Mouse (Mus musculus): Measurements from ENCODE around the gene Nprl3. TPM values are rescaled to one million over a fixed set of nuclear protein-coding genes. Genes with fewer than 3 reads are reported as not detected.

Nprl3 gene
- polyA plus RNA-seq (2014; fragmentation: Nextera tagmentation; extraction: Ambion mirVana), result 28.0 and 29.5 TPM in 2 replicates

GRCm38 (mm10) chr11:32267188-32267884 lies at the start of gene Nprl3:
Gene Nprl3 (minus strand): TSS chr11:32267707.
- DNase-seq (ENCODE audit: low spot score) (peak; percentile 94), ATAC-seq (replicated peaks; ENCODE audit: low FRiP score, low TSS enrichment, low read depth) (peak; percentile 99)
- H3K4me1 ChIP-seq (replicated peaks; ENCODE audit: control insufficient read depth, insufficient read depth, low read length), result 0 out of 2 replicates have a peak, but pooled peaks cover 11% of the 10 kb centered on the region
- H3K36me3 ChIP-seq (ENCODE audit: control insufficient read depth, insufficient read depth, low read length), result no peaks in the 10 kb centered on the region
- under 1% methylated on average over 54 of the region's 54 CpGs for WGBS
- peak within 1 kb of the TSS; percentile 80 for H3K4me2 ChIP-seq (ENCODE audit: low read length)
- H3K9ac ChIP-seq (ENCODE audit: low read length), result peak within 1 kb of the TSS; percentile 95
- peak within 1 kb of the TSS; percentile 89 for H3K4me3 ChIP-seq (ENCODE audit: low read depth, low read length)
- peaks cover 5% of the 10 kb centered on the region; the same call in 1 of the 2 replicates for H3K27me3 ChIP-seq (replicated peaks; ENCODE audit: control insufficient read depth, insufficient read depth, low read length)
- no peaks in the 10 kb centered on the region for H3K9me3 ChIP-seq (ENCODE audit: control insufficient read depth, low read length)
- peak within 1 kb of the TSS; percentile 92 for H3K27ac ChIP-seq (ENCODE audit: low read depth)

- no peak for ATAC-seq (replicated peaks; ENCODE audit: low FRiP score, low TSS enrichment, low read depth)
Observed at GRCm38 (mm10) chr11:32316009-32316408, 48.5 kb upstream of the Nprl3 start.

DNA sequence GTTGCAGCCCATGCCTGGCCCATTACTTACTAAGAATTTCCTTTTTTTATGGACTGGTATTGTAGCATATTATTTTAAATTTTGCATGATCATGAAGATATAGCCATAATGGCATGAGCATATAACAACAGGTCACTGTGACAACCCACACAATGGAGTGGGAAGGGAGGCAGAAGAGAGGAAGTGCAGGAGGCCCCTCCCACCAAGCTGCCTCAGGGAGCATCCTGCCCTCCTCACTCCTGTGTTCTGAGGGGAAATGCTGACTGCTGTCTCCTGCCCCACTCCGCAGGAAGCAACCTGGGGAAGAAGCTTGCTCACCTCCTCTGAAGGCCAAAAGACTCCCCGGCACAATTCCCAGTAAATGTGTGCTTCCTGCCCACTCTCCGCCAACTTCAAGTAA lies 42.4 kb upstream of the Nprl3 start:
- DNase-seq (ENCODE audit: low spot score), result no peak
- H3K36me3 ChIP-seq (ENCODE audit: control insufficient read depth, insufficient read depth, low read length), result no peaks in the 10 kb centered on the region
- H3K9ac ChIP-seq (ENCODE audit: low read length), result no peak overlapping the region
- no peak overlapping the region for H3K27ac ChIP-seq (ENCODE audit: low read depth)
- H3K27me3 ChIP-seq (replicated peaks; ENCODE audit: control insufficient read depth, insufficient read depth, low read length), result no peaks in the 10 kb centered on the region
- H3K9me3 ChIP-seq (ENCODE audit: control insufficient read depth, low read length), result no peaks in the 10 kb centered on the region
- WGBS, result 72% methylated on average over 3 of the region's 3 CpGs
- no peaks in the 10 kb centered on the region for H3K4me1 ChIP-seq (replicated peaks; ENCODE audit: control insufficient read depth, insufficient read depth, low read length)
- no peak overlapping the region for H3K4me3 ChIP-seq (ENCODE audit: low read depth, low read length)
- H3K4me2 ChIP-seq (ENCODE audit: low read length), result no peak overlapping the region
- ATAC-seq (replicated peaks; ENCODE audit: low FRiP score, low TSS enrichment, low read depth), result no peak

More at GRCm38 (mm10) chr11:32316009-32316408, 48.5 kb upstream of the Nprl3 start:
- no peak overlapping the region for H3K27ac ChIP-seq (ENCODE audit: low read depth)
- no peaks in the 10 kb centered on the region for H3K9me3 ChIP-seq (ENCODE audit: control insufficient read depth, low read length)
- H3K36me3 ChIP-seq (ENCODE audit: control insufficient read depth, insufficient read depth, low read length), result no peaks in the 10 kb centered on the region
- H3K4me3 ChIP-seq (ENCODE audit: low read depth, low read length), result no peak overlapping the region
- no peaks in the 10 kb centered on the region for H3K27me3 ChIP-seq (replicated peaks; ENCODE audit: control insufficient read depth, insufficient read depth, low read length)
- H3K9ac ChIP-seq (ENCODE audit: low read length), result no peak overlapping the region
- DNase-seq (ENCODE audit: low spot score), result no peak
- no peak overlapping the region for H3K4me2 ChIP-seq (ENCODE audit: low read length)
- H3K4me1 ChIP-seq (replicated peaks; ENCODE audit: control insufficient read depth, insufficient read depth, low read length), result no peaks in the 10 kb centered on the region
- 81% methylated on average over 3 of the region's 3 CpGs for WGBS

GRCm38 (mm10) chr11:32309446-32309845 lies 41.9 kb upstream of the Nprl3 start:
- Histone ChIP-seq H3K4me3 (ENCODE audit: low read depth, low read length) (no peak overlapping the region), H3K9me3 (ENCODE audit: control insufficient read depth, low read length) (no peaks in the 10 kb centered on the region), H3K36me3 (ENCODE audit: control insufficient read depth, insufficient read depth, low read length) (no peaks in the 10 kb centered on the region), H3K4me2 (ENCODE audit: low read length) (no peak overlapping the region), H3K4me1 (replicated peaks; ENCODE audit: control insufficient read depth, insufficient read depth, low read length) (no peaks in the 10 kb centered on the region), H3K9ac (ENCODE audit: low read length) (no peak overlapping the region), H3K27me3 (replicated peaks; ENCODE audit: control insufficient read depth, insufficient read depth, low read length) (no peaks in the 10 kb centered on the region), H3K27ac (ENCODE audit: low read depth) (no peak overlapping the region)
- 72% methylated on average over 4 of the region's 4 CpGs for WGBS
- ATAC-seq (replicated peaks; ENCODE audit: low FRiP score, low TSS enrichment, low read depth) (no peak), DNase-seq (ENCODE audit: low spot score) (no peak)

DNA sequence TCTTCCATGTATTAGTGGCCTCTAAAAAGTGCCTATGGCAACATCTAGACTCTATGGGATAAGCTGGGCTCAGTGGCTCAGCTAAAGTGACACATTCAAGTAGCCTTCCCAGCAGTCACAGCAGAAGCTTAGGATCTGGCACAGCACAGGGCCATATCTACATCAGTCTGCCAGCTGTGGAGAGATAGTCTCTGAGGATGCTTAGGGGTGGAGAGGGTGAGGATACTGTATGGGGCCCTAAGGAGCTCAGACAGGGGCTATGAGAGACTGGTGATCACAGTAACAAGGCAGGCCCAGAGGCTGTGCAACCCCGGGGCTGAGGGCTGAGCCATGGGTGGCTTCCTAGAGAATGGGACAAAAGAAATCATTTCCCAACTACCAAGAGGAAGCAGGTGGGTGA lies 39.5 kb upstream of the Nprl3 start:
- Histone ChIP-seq H3K9ac (ENCODE audit: low read length) (no peak overlapping the region), H3K27me3 (replicated peaks; ENCODE audit: control insufficient read depth, insufficient read depth, low read length) (no peaks in the 10 kb centered on the region), H3K9me3 (ENCODE audit: control insufficient read depth, low read length) (no peaks in the 10 kb centered on the region), H3K4me3 (ENCODE audit: low read depth, low read length) (no peak overlapping the region), H3K4me1 (replicated peaks; ENCODE audit: control insufficient read depth, insufficient read depth, low read length) (no peaks in the 10 kb centered on the region), H3K4me2 (ENCODE audit: low read length) (no peak overlapping the region), H3K27ac (ENCODE audit: low read depth) (no peak overlapping the region), H3K36me3 (ENCODE audit: control insufficient read depth, insufficient read depth, low read length) (no peaks in the 10 kb centered on the region)
- no peak for DNase-seq (ENCODE audit: low spot score)
- WGBS, result 73% methylated on average over 1 of the region's 1 CpGs
- no peak for ATAC-seq (replicated peaks; ENCODE audit: low FRiP score, low TSS enrichment, low read depth)

GRCm38 (mm10) chr11:32303455-32303854 lies 35.9 kb upstream of the Nprl3 start:
- no peak overlapping the region for H3K9ac ChIP-seq (ENCODE audit: low read length)
- H3K27ac ChIP-seq (ENCODE audit: low read depth), result no peak overlapping the region
- H3K4me3 ChIP-seq (ENCODE audit: low read depth, low read length), result no peak overlapping the region
- WGBS, result 80% methylated on average over 1 of the region's 1 CpGs
- no peaks in the 10 kb centered on the region for H3K4me1 ChIP-seq (replicated peaks; ENCODE audit: control insufficient read depth, insufficient read depth, low read length)
- H3K27me3 ChIP-seq (replicated peaks; ENCODE audit: control insufficient read depth, insufficient read depth, low read length), result peaks cover 7% of the 10 kb centered on the region; the same call in 1 of the 2 replicates
- ATAC-seq (replicated peaks; ENCODE audit: low FRiP score, low TSS enrichment, low read depth) (no peak), DNase-seq (ENCODE audit: low spot score) (no peak)
- H3K36me3 ChIP-seq (ENCODE audit: control insufficient read depth, insufficient read depth, low read length), result no peaks in the 10 kb centered on the region
- no peak overlapping the region for H3K4me2 ChIP-seq (ENCODE audit: low read length)
- H3K9me3 ChIP-seq (ENCODE audit: control insufficient read depth, low read length), result no peaks in the 10 kb centered on the region

- Histone ChIP-seq H3K9ac (ENCODE audit: low read length) (no peak overlapping the region), H3K4me3 (ENCODE audit: low read depth, low read length) (no peak overlapping the region), H3K27ac (ENCODE audit: low read depth) (no peak overlapping the region), H3K4me1 (replicated peaks; ENCODE audit: control insufficient read depth, insufficient read depth, low read length) (no peaks in the 10 kb centered on the region), H3K9me3 (ENCODE audit: control insufficient read depth, low read length) (no peaks in the 10 kb centered on the region), H3K27me3 (replicated peaks; ENCODE audit: control insufficient read depth, insufficient read depth, low read length) (peaks cover 7% of the 10 kb centered on the region; the same call in 1 of the 2 replicates), H3K4me2 (ENCODE audit: low read length) (no peak overlapping the region), H3K36me3 (ENCODE audit: control insufficient read depth, insufficient read depth, low read length) (no peaks in the 10 kb centered on the region)
- DNase-seq (ENCODE audit: low spot score) (no peak), ATAC-seq (replicated peaks; ENCODE audit: low FRiP score, low TSS enrichment, low read depth) (no peak)
- WGBS, result 48% methylated on average over 2 of the region's 2 CpGs
Observed at GRCm38 (mm10) chr11:32302824-32303419, 35.4 kb upstream of the Nprl3 start.

DNA sequence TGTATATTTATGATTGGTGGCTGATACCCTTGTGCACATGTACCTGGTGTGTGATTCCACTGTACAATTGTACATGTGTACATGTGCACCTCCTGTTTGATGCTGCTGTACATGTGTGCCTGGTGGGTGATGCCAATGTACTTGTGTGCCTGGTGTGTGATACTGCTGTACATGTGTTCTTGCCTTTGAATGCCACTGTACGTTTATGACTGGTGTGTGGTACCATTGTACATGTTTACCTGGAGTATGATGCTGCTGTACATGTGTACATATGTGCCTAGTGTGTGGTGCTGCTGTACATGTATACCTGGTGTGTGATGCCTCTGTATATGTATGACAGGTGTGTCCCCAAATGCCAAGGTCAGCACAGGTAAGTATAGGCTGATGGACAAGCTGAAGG lies 34.0 kb upstream of the Nprl3 start:
- Histone ChIP-seq H3K36me3 (ENCODE audit: control insufficient read depth, insufficient read depth, low read length) (no peaks in the 10 kb centered on the region), H3K9ac (ENCODE audit: low read length) (no peak overlapping the region), H3K27ac (ENCODE audit: low read depth) (no peak overlapping the region), H3K9me3 (ENCODE audit: control insufficient read depth, low read length) (no peaks in the 10 kb centered on the region), H3K27me3 (replicated peaks; ENCODE audit: control insufficient read depth, insufficient read depth, low read length) (peaks cover 7% of the 10 kb centered on the region; the same call in 1 of the 2 replicates), H3K4me2 (ENCODE audit: low read length) (no peak overlapping the region), H3K4me3 (ENCODE audit: low read depth, low read length) (no peak overlapping the region), H3K4me1 (replicated peaks; ENCODE audit: control insufficient read depth, insufficient read depth, low read length) (no peaks in the 10 kb centered on the region)
- ATAC-seq (replicated peaks; ENCODE audit: low FRiP score, low TSS enrichment, low read depth) (no peak), DNase-seq (ENCODE audit: low spot score) (no peak)
- WGBS, result 70% methylated on average over 1 of the region's 1 CpGs
